Mouse (Mus musculus) thymus, adult 2 months (tissue): ENCODE results near the gene Rsph10b. TPM values are rescaled to one million over a fixed set of nuclear protein-coding genes. Genes with fewer than 3 reads are reported as not detected.

Source experiments
- DNase-seq: peaks from one replicate; pipeline ENCODE4 v3.0.0; 2021
- H3K27ac ChIP-seq: fragments of 200-500 bp; 2 replicates; pipeline ENCODE4 v1.5.1; 2012; ENCODE audit warnings: low read length, control low read depth; ENCODE audit not compliant: control insufficient read depth, insufficient read depth
- H3K27me3 ChIP-seq: fragments of 200-500 bp; 2 replicates; pipeline ENCODE4 v1.6.1; 2012; ENCODE audit warnings: mild to moderate bottlenecking, low read length, moderate library complexity, mixed read lengths; ENCODE audit not compliant: control insufficient read depth, insufficient read depth
- H3K36me3 ChIP-seq: fragments of 200-500 bp; 2 replicates; pipeline ENCODE4 v1.6.1; 2012; ENCODE audit warnings: mild to moderate bottlenecking, low read length, moderate library complexity; ENCODE audit not compliant: control insufficient read depth, insufficient read depth
- H3K4me1 ChIP-seq: fragments of 200-500 bp; replicated peaks from 2 replicates; pipeline ENCODE4 v1.6.1; 2012; ENCODE audit warnings: low read length; ENCODE audit not compliant: control insufficient read depth, insufficient read depth
- H3K4me3 ChIP-seq: fragments of 200-500 bp; 2 replicates; pipeline ENCODE4 v1.5.1; 2012; ENCODE audit warnings: mild to moderate bottlenecking, low read length, control low read depth, moderate library complexity; ENCODE audit not compliant: control insufficient read depth, insufficient read depth
- CTCF ChIP-seq: fragments of 200-500 bp; IDR thresholded peaks from 2 replicates; pipeline ENCODE4 v1.5.1; 2012; ENCODE audit warnings: mild to moderate bottlenecking, control low read depth, low read length, moderate library complexity, borderline replicate concordance; ENCODE audit not compliant: control insufficient read depth, poor library complexity, insufficient read depth; ENCODE audit errors: extremely low read depth
- POLR2A ChIP-seq: fragments of 200-500 bp; IDR thresholded peaks from 2 replicates; pipeline ENCODE4 v1.6.1; 2012; ENCODE audit warnings: mild to moderate bottlenecking, low read length, control low read depth, moderate library complexity; ENCODE audit not compliant: control insufficient read depth, poor library complexity, insufficient read depth; ENCODE audit errors: extremely low read depth
- WGBS: fragments of 180-500 bp; shearing (Covaris S2); methylation state at CpG from one replicate; pipeline ENCODE4 v1.1.7; 2018; 5-methylcytosine and 5-hydroxymethylcytosine counted together
- polyA plus RNA-seq: library from polyadenylated mRNA; depleted of rRNA; stranded (reverse); fragments of >200 nt; gene quantifications from 2 replicates; pipeline ENCODE4 v1.2.3, GENCODE M21; 2012

Rsph10b gene
- polyA plus RNA-seq, 1 experiment, result 0.54 TPM

DNA sequence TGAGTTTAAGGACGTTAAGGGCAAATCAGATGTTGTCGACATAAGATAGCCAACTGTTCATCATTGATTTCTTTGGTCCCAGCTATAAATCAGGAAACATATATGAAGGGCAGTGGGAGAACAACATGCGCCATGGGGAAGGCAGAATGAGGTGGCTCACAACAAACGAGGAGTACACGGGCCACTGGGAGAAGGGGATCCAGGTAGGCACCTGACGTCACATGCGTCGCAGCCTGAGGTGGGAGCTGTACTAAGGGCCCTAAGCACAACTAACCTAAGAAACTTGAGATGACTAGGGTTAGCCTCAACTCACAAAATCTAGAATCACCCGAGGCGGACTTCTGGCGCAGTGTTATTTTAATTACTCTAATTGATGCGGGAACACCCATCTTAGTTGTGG lies 15.5 kb downstream of the Rsph10b start:
- TF ChIP-seq CTCF, result no peak
- TF ChIP-seq POLR2A, result no peak
- Histone ChIP-seq H3K4me3 (no peak overlapping the region), H3K27ac (no peak overlapping the region), H3K4me1 (no peaks in the 10 kb centered on the region), H3K27me3 (no peaks in the 10 kb centered on the region), H3K36me3 (no peaks in the 10 kb centered on the region)
- WGBS, result 91% methylated on average over 12 of the region's 12 CpGs
- DNase-seq, result no peak

DNA sequence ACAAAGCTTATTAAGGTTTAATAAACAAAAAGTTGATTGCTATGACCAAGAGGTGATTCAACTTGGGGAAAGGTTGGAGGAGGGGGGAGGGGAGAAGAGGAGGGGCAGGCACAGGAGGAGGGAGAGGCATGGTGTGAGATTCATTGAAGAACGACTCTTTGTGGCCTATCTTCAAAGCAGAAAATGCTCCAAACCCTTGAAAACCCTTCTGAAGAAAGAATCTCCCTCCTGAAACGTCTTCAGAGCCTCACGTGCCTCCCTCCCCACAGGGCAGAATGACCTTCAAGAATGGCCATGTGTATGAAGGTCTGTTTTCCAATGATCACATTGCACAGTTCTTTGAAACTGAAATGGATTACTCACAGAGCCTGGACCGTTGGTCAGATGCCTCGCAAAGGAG lies 17.2 kb downstream of the Rsph10b start:
- TF ChIP-seq CTCF (no peak), POLR2A (no peak)
- Histone ChIP-seq H3K36me3 (no peaks in the 10 kb centered on the region), H3K4me3 (no peak overlapping the region), H3K4me1 (no peaks in the 10 kb centered on the region), H3K27me3 (no peaks in the 10 kb centered on the region), H3K27ac (no peak overlapping the region)
- 58% methylated on average over 5 of the region's 5 CpGs for WGBS
- DNase-seq, result no peak

DNA sequence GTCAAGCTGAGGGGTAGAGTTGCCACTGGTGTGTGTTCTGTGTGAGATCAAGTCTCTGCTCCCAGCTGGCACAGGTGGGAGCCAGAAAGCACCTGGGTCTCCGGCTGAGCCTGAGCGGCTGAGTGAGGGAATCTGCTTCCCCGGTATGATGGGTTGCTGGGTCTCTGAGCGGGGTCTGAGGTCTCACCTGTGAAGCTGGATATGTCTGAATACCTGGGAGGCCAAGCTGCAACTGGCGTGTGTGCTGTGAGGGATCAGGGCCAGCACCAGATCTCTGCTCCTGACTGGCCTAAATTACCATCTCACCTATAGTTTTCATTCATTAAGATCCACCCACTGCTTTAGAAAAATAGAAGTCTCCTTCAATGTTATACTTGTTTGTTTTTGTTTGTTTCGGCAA lies 24.3 kb downstream of the Rsph10b start:
- 95% methylated on average over 6 of the region's 6 CpGs for WGBS
- no peak overlapping the region for H3K4me3 ChIP-seq
- TF ChIP-seq CTCF, result no peak
- no peak for TF ChIP-seq POLR2A
- no peak for DNase-seq
- H3K4me1 ChIP-seq, result no peaks in the 10 kb centered on the region
- no peak overlapping the region for H3K27ac ChIP-seq
- no peaks in the 10 kb centered on the region for H3K27me3 ChIP-seq
- H3K36me3 ChIP-seq, result no peaks in the 10 kb centered on the region

GRCm38 (mm10) chr5:143959551-143959950 lies 26.7 kb downstream of the Rsph10b start:
- no peak for DNase-seq
- no peak overlapping the region for H3K4me3 ChIP-seq
- no peaks in the 10 kb centered on the region for H3K36me3 ChIP-seq
- H3K4me1 ChIP-seq, result no peaks in the 10 kb centered on the region
- H3K27me3 ChIP-seq, result no peaks in the 10 kb centered on the region
- no peak for TF ChIP-seq POLR2A
- no peak for TF ChIP-seq CTCF
- no peak overlapping the region for H3K27ac ChIP-seq
- WGBS, result 94% methylated on average over 11 of the region's 11 CpGs

DNA sequence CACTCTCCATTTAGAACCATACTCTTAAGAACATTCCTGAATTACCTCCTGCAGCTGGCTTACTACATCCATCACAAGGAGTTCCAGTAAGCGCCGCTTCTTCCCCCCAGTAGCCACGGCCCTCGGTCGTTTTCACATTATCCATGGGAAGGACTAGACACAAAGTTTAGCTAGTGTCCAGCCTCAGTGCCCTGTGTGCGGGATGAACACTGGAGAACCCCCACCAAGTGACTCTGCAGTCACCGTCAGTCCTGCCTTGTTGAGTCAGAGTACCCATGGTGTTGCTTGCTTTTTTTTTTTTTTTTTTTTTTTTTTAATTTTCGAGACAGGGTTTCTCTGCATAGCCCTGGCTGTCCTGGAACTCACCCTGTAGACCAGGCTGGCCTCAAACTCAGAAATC lies 28.3 kb downstream of the Rsph10b start:
- no peak overlapping the region for H3K4me3 ChIP-seq
- no peaks in the 10 kb centered on the region for H3K4me1 ChIP-seq
- no peaks in the 10 kb centered on the region for H3K36me3 ChIP-seq
- no peak overlapping the region for H3K27ac ChIP-seq
- no peaks in the 10 kb centered on the region for H3K27me3 ChIP-seq
- WGBS, result 89% methylated on average over 8 of the region's 8 CpGs
- no peak for DNase-seq
- TF ChIP-seq POLR2A (no peak), CTCF (no peak)

DNA sequence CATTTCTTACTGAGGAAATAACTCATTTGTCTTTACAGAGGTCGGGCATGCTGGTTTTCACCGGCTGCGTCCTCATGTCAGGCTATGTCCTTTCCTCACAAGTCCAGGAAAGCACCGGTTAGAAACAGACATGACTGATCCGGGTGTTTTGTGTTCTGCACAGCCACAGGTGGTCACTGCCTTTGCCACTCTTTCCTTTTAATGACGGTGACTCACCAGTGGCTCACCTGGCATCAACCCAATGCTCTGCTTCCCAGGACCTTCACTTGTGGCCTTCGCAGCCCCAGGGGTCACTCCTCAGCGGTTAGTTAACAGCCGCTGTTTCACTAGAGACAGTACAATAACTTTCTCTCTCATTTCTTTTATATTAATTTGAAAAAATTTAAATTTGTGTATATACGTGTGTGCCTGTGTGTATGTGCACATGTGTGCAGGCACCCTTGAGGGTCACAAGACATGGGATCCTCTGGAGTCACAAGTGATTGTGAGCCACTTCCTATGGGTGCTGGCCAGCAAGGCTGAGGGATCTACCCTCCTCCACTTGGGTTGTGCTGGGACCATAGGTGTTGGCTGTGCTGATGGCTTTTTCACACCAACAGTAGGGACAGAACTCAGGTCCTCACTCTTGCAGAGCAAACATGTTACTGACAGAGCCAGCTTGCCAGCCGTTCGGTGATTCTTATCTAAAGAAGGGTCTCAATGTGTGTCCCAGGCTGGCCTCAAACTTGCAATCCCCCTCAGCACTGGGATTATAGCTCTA lies 32.9 kb downstream of the Rsph10b start:
- Histone ChIP-seq H3K27ac (no peak overlapping the region), H3K4me1 (no peaks in the 10 kb centered on the region), H3K4me3 (no peak overlapping the region), H3K27me3 (no peaks in the 10 kb centered on the region), H3K36me3 (no peaks in the 10 kb centered on the region)
- 67% methylated on average over 12 of the region's 12 CpGs for WGBS
- no peak for DNase-seq
- no peak for TF ChIP-seq CTCF

- Histone ChIP-seq H3K27me3 (no peaks in the 10 kb centered on the region), H3K4me3 (no peak overlapping the region), H3K27ac (no peak overlapping the region), H3K4me1 (no peaks in the 10 kb centered on the region), H3K36me3 (no peaks in the 10 kb centered on the region)
- no peak for DNase-seq
- TF ChIP-seq CTCF (no peak), POLR2A (no peak)
- WGBS, result 93% methylated on average over 12 of the region's 12 CpGs
Observed at GRCm38 (mm10) chr5:143966671-143967070, 33.8 kb downstream of the Rsph10b start.
